Mouse (Mus musculus): Measurements from ENCODE around the gene Spint2. TPM values are rescaled to one million over a fixed set of nuclear protein-coding genes. Genes with fewer than 3 reads are reported as not detected.
"Not testable (repeated sequence)": the region's sequence is repeated elsewhere in the genome, so short reads cannot be mapped to it uniquely, and the experiment has no call there.

The Spint2 gene
- total RNA-seq, 1 experiment from 2014 or later = 2.6 TPM

DNA sequence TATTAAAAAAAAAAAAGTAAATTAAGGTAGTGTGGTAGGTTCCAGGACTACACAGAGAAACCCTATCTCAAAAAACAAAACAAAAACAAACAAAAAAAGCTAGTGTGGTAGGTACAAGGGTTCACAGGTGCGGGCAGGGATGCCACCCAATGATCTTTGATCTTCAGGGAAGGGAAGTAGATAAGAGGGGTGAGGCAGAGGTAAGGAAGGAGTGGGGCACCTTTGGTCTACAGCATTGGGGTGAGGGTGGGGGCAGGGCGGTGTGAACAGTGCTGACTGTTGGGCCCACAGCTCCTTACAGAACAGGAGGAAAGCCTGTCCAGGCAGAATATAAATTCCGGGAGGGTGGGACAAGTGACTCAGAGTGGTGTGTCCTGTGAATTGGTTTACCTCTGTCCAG lies 30.5 kb downstream of the Spint2 start:
- no peak for ATAC-seq (replicated peaks; ENCODE audit: insufficient number of reproducible peaks, low FRiP score, low TSS enrichment, poor library complexity, severe bottlenecking)

DNA sequence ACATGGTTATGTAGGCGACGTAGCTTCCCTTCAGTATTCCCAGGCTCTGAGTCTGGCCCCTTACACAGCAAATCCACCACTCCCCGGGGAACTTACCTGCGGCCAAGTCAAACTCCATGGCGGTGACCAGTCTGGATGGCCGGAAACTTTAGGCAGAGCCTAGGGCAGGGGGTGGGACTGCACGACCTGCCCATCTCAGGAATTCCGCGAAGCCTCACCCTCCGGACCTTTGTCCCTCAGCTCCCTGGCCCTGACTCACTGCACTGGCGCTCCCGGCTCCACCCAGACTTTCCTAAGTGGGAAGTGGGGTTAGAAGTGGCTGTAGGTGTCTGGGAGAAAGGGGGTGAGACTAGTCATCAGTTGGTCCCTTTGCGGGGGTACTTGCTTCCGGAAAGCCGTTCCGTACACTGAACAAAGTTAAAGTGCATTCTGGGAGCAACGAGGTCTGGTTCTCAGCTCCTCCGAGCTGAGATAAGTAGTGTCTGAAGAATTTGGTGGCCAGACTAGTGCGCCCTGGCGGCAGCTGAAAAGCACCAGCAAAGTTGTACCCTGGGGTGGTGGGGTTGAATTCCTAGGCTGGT lies 33.4 kb downstream of the Spint2 start, which contains the start of gene 2200002D01Rik:
TSS of gene 2200002D01Rik (minus strand) at position 206 of the 581 bp plus-strand sequence.
- no peak for ATAC-seq (replicated peaks; ENCODE audit: insufficient number of reproducible peaks, low FRiP score, low TSS enrichment, poor library complexity, severe bottlenecking)

DNA sequence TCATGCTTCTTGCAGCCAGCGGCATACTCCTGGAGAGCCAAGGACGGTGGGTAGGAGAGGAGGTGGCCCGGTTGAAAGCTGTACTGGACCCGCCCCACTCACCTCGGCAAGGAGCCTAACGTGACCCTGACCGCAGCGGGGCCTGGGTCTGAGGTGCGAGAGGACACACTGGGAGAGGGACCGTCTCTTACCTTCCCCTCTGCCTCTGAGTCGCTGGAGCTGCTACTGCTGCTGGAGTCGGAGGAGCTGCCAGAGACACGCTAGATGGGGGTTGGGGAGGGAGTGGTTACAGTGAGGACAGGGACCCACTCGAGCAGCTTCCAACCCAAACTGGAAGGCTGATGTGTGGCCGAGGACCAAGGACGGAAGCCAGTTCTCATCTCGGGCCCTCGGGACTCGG lies 34.0 kb downstream of the Spint2 start:
- no peak for ATAC-seq (replicated peaks; ENCODE audit: insufficient number of reproducible peaks, low FRiP score, low TSS enrichment, poor library complexity, severe bottlenecking)

GRCm38 (mm10) chr7:29247314-29247700 lies 34.4 kb downstream of the Spint2 start:
- 0 out of 2 replicates have a peak, but pooled peaks have one; percentile 40 for ATAC-seq (replicated peaks; ENCODE audit: insufficient number of reproducible peaks, low FRiP score, low TSS enrichment, poor library complexity, severe bottlenecking)

GRCm38 (mm10) chr7:29246619-29247313 lies 34.9 kb downstream of the Spint2 start:
- ATAC-seq (replicated peaks; ENCODE audit: insufficient number of reproducible peaks, low FRiP score, low TSS enrichment, poor library complexity, severe bottlenecking) = no peak

- ATAC-seq (replicated peaks; ENCODE audit: insufficient number of reproducible peaks, low FRiP score, low TSS enrichment, poor library complexity, severe bottlenecking) = no peak
Measured at GRCm38 (mm10) chr7:29246015-29246414, 35.7 kb downstream of the Spint2 start.

GRCm38 (mm10) chr7:29244732-29245416 lies 36.8 kb downstream of the Spint2 start:
- no peak for ATAC-seq (replicated peaks; ENCODE audit: insufficient number of reproducible peaks, low FRiP score, low TSS enrichment, poor library complexity, severe bottlenecking)

GRCm38 (mm10) chr7:29238019-29238967 lies 43.4 kb downstream of the Spint2 start, which contains the start of gene Yif1b:
TSS of gene Yif1b (plus strand) at chr7:29238329.
- peak; percentile 98 for ATAC-seq (replicated peaks; ENCODE audit: insufficient number of reproducible peaks, low FRiP score, low TSS enrichment, poor library complexity, severe bottlenecking)

- not testable (repeated sequence) for ATAC-seq (replicated peaks; ENCODE audit: insufficient number of reproducible peaks, low FRiP score, low TSS enrichment, poor library complexity, severe bottlenecking)
Measured at GRCm38 (mm10) chr7:29237596-29237995, 44.1 kb downstream of the Spint2 start.

- no peak for ATAC-seq (replicated peaks; ENCODE audit: insufficient number of reproducible peaks, low FRiP score, low TSS enrichment, poor library complexity, severe bottlenecking)
Measured at GRCm38 (mm10) chr7:29236593-29236992, 45.1 kb downstream of the Spint2 start.

DNA sequence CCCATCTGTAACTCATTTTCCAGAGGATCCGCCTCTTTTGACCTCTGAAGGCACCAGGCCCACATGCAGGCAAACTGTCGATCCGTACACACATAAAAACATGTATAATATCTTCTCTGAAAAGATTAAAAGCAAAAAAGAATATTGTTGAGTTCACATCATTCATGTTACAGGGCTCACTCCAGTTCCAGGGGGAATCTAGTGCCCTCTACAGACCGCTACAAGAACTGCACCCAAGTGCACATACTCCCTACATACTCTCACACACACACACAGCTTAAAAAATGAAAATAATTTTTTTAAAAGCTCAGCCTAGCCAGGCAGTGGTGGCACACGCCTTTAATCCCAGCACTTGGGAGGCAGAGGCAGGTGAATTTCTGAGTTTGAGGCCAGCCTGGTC lies 47.1 kb downstream of the Spint2 start:
- no peak for ATAC-seq (replicated peaks; ENCODE audit: insufficient number of reproducible peaks, low FRiP score, low TSS enrichment, poor library complexity, severe bottlenecking)

GRCm38 (mm10) chr7:29233745-29234144 lies 48.0 kb downstream of the Spint2 start:
- no peak for ATAC-seq (replicated peaks; ENCODE audit: insufficient number of reproducible peaks, low FRiP score, low TSS enrichment, poor library complexity, severe bottlenecking)

GRCm38 (mm10) chr7:29232247-29233013 lies 49.3 kb downstream of the Spint2 start, which contains the start of gene Kcnk6:
TSS of gene Kcnk6 (minus strand) at chr7:29232515.
- no peak; the same call in 1 of the 2 replicates for ATAC-seq (replicated peaks; ENCODE audit: insufficient number of reproducible peaks, low FRiP score, low TSS enrichment, poor library complexity, severe bottlenecking)

GRCm38 (mm10) chr7:29231517-29231916 lies 50.2 kb downstream of the Spint2 start:
- no peak for ATAC-seq (replicated peaks; ENCODE audit: insufficient number of reproducible peaks, low FRiP score, low TSS enrichment, poor library complexity, severe bottlenecking)

DNA sequence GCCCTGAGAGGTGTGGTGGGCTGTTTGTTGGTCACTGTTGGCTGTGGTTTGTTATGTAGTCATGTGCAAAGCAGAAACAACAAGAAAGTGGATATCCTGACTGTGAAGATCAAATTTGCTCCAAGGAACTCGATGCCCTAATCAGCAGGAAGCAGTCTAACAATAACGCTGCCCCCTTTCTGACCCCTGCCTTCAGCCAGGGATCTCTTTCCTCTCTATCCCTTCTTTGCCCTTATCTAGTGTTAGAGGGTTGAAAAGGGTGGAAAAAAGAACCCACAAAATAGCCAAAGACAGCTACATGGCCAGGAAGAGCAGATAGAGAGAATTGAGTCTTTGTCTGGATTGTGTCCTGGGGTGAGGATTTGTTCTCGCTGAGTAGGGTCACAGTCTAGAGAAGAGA lies 51.2 kb downstream of the Spint2 start:
- no peak for ATAC-seq (replicated peaks; ENCODE audit: insufficient number of reproducible peaks, low FRiP score, low TSS enrichment, poor library complexity, severe bottlenecking)

- ATAC-seq (replicated peaks; ENCODE audit: insufficient number of reproducible peaks, low FRiP score, low TSS enrichment, poor library complexity, severe bottlenecking) = no peak
Measured at GRCm38 (mm10) chr7:29228202-29228601, 53.5 kb downstream of the Spint2 start.

DNA sequence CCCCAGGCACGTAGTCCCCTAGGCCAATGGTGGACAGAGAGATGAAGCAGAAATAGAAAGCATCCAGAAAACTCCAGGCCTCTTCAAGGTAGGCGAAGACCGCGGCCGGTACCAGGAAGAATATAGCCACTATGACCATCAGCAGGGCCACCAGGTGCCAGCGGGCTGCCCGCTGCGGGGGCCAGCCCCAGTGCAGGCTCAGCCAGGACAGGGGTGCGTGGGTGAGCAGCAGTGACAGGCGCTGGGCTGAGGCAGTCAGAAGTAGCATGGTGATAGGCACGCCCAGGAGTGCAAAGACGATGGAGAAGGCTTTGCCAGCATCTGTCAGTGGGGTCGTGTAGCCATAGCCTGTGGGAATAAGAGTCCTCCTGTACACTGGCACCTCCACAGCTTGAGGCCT lies 56.2 kb downstream of the Spint2 start:
- no peak for ATAC-seq (replicated peaks; ENCODE audit: insufficient number of reproducible peaks, low FRiP score, low TSS enrichment, poor library complexity, severe bottlenecking)

Data from monocyte, adult 5-6 weeks (primary cell).